Mouse (Mus musculus): ENCODE measurements around the gene Isg20l2.

GRCm38 (mm10) chr3:87935776-87936175 is 5.7 kb downstream of the Isg20l2 start:
- TF ChIP-seq CTCF (IDR thresholded peaks at IDR 0.05; ENCODE audit: low read depth, low read length) (peak; percentile 84), POLR2A (IDR thresholded peaks at IDR 0.05; ENCODE audit: extremely low read depth, insufficient read depth, low read length) (no peak)
